Mouse (Mus musculus): ENCODE measurements around the gene Arl5a.

Gene Arl5a

GRCm38 (mm10) chr2:52422871-52423610, 1.7 kb downstream of the Arl5a start:
- DNase-seq: no peak

- DNase-seq: no peak
Observed at GRCm38 (mm10) chr2:52421197-52421596, 3.5 kb downstream of the Arl5a start.

- DNase-seq: no peak
Observed at GRCm38 (mm10) chr2:52420001-52420710, 4.5 kb downstream of the Arl5a start.

GRCm38 (mm10) chr2:52419295-52419694, 5.4 kb downstream of the Arl5a start:
- DNase-seq: no peak

GRCm38 (mm10) chr2:52412524-52413037, 12.1 kb downstream of the Arl5a start:
- DNase-seq: no peak

- no peak for DNase-seq
Observed at GRCm38 (mm10) chr2:52406480-52406879, 18.2 kb downstream of the Arl5a start.

- DNase-seq: no peak
Observed at GRCm38 (mm10) chr2:52405238-52405637, 19.5 kb downstream of the Arl5a start.

- DNase-seq: no peak
Observed at GRCm38 (mm10) chr2:52394529-52394928, 30.2 kb downstream of the Arl5a start.

- no peak for DNase-seq
Observed at GRCm38 (mm10) chr2:52390415-52390975, 34.2 kb downstream of the Arl5a start.

GRCm38 (mm10) chr2:52389975-52390374, 34.7 kb downstream of the Arl5a start:
- no peak for DNase-seq

- DNase-seq: no peak
Observed at GRCm38 (mm10) chr2:52386451-52386850, 38.2 kb downstream of the Arl5a start.

- no peak for DNase-seq
Observed at GRCm38 (mm10) chr2:52386037-52386436, 38.7 kb downstream of the Arl5a start.

GRCm38 (mm10) chr2:52378848-52379261, 45.8 kb downstream of the Arl5a start:
- peak; percentile 2 for DNase-seq

- peak; percentile 9 to 11 for DNase-seq
Observed at GRCm38 (mm10) chr2:52378448-52378804, 46.3 kb downstream of the Arl5a start, which contains the start of gene Neb. Neb (minus strand) TSS chr2:52378474.

- DNase-seq: no peak
Observed at GRCm38 (mm10) chr2:52377706-52378447, 46.8 kb downstream of the Arl5a start.

GRCm38 (mm10) chr2:52374706-52375105, 50.0 kb downstream of the Arl5a start:
- DNase-seq: no peak

GRCm38 (mm10) chr2:52372480-52372879, 52.2 kb downstream of the Arl5a start:
- DNase-seq: no peak

- DNase-seq: no peak
Observed at GRCm38 (mm10) chr2:52372080-52372479, 52.6 kb downstream of the Arl5a start.

GRCm38 (mm10) chr2:52371066-52371465, 53.6 kb downstream of the Arl5a start:
- no peak for DNase-seq

- DNase-seq: no peak
Observed at GRCm38 (mm10) chr2:52369622-52370021, 55.1 kb downstream of the Arl5a start.

GRCm38 (mm10) chr2:52367665-52368064, 57.0 kb downstream of the Arl5a start:
- no peak for DNase-seq

GRCm38 (mm10) chr2:52367248-52367647, 57.5 kb downstream of the Arl5a start:
- DNase-seq: no peak

GRCm38 (mm10) chr2:52361086-52361485, 63.6 kb downstream of the Arl5a start:
- no peak for DNase-seq
